Mouse (Mus musculus) retina, postnatal 7 days (tissue): ENCODE results near the gene Kat6b.

Source experiments
- DNase-seq: peaks from one replicate; pipeline ENCODE4 v3.0.0-alpha.2; 2012; ENCODE audit warnings: low read depth, low spot score

The Kat6b gene

GRCm38 (mm10) chr14:21592985-21593750, 111.9 kb downstream of the Kat6b start:
- no peak for DNase-seq

DNA sequence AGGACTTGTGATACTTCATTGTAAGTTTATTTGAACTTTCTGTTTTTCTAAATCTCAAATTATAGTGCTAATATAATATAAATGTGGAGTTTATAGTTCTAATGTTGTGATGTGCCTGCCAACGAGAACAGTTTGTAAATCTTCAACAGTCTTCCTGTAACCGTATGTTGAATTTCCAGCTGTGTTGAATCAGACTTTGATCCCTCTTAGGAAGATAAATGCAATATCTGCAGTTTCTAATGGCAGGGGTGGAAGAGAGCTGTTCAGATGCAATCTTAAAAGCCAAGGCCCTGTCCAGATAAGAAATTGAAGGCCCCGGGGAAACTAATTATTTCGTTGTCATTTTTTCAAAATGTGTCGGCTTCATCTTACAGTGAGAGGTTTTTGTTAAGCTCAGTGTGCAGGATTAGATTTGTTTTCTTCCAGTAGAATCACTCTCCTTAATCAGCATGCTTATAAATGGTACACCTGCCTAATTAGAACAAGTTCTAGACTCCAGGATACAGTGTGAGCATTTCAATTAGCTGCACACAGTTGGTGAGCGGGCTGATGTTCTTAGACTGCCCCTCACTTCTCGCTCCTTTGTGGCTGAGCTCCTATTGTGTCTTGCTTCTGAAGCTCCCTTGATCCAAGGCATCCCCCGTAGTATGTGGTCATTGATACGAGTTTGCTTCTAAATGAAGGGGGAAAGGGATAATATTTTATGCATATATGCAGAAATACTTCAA, 118.4 kb downstream of the Kat6b start:
- DNase-seq, result no peak

- no peak for DNase-seq
Measured at GRCm38 (mm10) chr14:21600174-21600566, 118.9 kb downstream of the Kat6b start.

DNA sequence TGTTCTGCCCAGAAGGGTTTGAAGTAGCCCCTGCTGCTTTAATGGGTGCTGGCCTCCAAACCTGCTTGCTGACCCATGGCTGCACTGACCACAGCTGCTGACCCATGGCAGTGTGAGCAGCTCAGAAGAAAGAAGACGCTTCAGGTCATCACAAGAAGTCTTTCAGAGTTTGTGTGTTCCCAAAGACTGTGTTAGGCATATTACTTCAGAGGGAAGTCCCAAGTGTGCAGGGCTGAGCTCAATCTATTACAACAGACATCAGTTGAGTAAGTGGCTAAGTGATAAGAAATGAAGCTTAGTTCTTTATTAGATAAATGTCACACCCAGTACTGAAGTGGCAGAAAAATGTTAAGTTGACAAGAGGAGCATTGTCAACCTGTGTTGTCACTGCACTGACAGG, 119.4 kb downstream of the Kat6b start:
- no peak for DNase-seq

DNA sequence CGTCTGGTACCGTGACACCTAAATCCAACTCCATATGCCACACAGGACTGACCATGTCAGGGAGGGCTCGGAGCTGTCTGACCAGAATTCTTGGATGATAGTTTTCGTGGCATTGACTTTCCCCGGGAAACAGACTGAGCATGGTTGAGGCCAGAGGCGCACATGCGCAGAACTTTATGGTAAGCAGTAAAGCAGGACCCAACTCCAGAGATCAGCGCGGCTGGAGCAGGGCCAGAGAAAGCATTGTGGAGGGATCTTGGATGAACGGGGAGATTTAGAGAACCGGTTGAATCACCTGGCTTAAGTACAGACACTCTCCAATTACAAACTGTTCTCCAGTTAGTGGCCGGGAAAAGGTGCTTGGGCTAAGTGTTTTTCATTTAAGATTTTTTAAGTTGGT, 120.9 kb downstream of the Kat6b start:
- no peak for DNase-seq

GRCm38 (mm10) chr14:21602937-21603336, 121.7 kb downstream of the Kat6b start:
- no peak for DNase-seq

- DNase-seq, result no peak
Measured at GRCm38 (mm10) chr14:21607686-21608085, 126.5 kb downstream of the Kat6b start.

DNA sequence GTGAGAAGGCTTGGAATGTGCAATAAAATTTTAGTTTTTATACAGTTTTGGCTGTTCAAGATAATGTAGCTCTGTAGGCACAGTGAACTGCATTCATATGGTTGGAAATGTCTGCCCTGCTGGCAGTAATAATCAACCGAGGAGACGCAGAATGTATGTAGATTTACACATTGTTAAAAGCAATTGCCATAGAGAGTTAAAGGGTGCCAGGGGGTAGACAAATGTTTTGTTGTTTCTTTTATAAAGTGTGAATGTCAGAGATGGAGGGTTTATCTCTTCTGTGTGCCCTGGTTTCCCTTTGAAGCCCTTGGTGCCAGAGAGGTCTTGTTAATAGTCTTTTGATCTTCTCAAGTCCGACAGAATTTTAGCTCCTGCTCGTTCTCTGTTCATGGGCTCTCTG, 127.7 kb downstream of the Kat6b start:
- DNase-seq, result no peak

DNA sequence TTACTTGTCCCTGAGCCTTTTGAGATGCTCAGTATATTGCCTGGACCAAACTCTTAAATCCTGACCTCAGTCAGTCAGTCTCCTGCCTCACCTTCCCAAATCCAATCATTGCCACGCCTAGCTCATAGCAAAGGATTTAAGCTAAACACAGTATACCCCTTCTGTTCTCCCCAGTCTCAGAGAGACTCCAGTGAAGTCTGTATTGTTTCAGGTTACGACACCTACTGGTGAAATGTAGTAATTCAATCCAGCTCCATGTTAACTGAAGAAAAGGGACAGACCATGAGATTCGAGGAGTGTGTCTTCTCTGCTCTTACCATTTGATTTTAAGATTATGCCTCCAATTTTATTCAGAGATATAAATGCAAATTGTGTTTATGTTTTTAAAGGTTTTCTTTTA, 129.0 kb downstream of the Kat6b start:
- DNase-seq, result peak; percentile 49

GRCm38 (mm10) chr14:21613031-21613430, 131.8 kb downstream of the Kat6b start:
- DNase-seq, result no peak

- DNase-seq, result no peak
Measured at GRCm38 (mm10) chr14:21614103-21614502, 132.9 kb downstream of the Kat6b start.

GRCm38 (mm10) chr14:21615853-21616252, 134.6 kb downstream of the Kat6b start:
- no peak for DNase-seq

DNA sequence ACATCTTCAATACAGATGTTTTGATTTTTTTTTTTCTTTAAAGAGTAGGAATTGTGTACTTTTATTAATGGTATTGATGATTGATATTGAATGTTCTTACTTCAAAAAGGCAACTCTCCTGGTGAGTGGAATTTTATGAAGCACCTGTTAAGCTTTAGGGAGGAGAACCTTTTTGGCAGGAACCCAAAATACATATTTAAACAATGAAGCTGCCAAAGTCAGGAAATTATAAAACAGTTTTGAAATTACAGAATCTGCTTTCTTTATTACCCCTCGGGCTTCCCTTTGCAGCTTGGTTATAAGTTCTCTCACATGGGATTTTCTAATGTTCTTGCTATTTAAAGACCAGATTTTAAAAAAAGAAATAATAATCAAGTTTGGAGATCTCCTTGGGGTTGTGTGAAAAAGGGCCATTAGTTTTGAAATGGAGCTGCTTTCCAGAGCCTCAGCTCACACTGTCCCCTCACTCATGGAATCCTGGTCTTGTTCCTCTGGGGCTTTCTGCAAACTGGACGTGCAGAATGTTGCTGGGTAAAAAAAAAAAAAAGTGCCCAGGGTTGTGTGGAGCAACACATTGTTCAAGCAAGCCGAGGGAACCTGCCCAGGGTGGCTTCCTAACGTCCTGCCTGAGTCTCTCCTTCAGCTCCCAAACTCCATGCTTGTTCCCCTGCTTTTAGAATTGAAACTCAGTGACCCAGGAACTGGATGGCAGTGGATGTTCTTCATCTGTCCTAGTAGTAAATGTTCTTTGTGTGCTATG, 136.2 kb downstream of the Kat6b start:
- no peak for DNase-seq

- no peak for DNase-seq
Measured at GRCm38 (mm10) chr14:21619951-21620350, 138.7 kb downstream of the Kat6b start.

- no peak for DNase-seq
Measured at GRCm38 (mm10) chr14:21625946-21626345, 144.7 kb downstream of the Kat6b start.

- no peak for DNase-seq
Measured at GRCm38 (mm10) chr14:21631665-21632200, 150.5 kb downstream of the Kat6b start.

DNA sequence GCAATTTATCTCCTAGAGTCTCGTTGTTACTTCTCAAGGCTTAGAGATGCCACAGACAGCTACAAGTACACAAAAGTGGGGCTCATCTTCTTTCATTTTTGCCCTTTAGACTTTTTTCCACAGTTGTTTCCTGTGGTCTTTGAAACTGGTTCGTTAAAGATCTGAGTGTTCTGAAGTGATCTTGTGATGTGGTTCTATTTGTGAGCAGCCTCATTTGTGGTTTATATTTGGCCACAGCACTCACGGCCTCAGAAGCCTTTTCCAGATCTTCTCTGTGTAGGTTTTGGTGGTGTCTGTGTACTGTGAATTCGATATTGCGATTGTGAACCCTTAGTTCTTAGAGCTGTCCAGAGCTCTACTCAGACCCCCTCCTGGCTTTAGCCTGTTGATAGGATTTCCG, 155.3 kb downstream of the Kat6b start:
- no peak for DNase-seq

DNA sequence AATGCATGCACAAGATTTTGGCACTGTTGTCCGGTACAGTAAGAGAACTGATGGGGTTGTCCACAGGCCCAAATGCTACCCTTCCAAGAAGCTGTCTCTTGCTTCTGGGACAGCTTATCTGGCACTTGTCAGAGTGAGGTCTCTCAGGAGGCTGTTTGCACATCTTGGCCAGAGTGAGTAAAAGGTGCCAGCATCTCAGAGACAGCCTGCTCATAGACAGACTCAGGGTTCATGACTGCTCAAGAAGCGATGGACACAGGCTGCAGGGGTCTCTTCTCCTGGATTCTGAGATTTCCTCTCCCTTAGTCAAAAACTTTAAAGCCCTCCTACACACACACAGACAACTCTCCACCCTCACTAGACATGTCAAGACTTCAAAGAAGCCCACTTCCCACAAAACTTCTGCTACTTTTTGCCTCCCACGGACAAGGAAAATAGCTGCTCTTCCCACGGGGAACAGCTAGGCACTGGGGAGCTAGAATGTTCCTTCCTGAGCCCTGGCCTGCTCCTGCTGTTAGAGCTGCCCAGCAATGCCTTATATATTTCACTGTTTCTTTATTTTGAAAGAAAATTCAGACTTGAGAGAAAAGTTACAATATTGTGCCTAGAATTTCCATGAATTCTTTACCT, 159.7 kb downstream of the Kat6b start:
- no peak for DNase-seq

GRCm38 (mm10) chr14:21653813-21654212, 172.6 kb downstream of the Kat6b start:
- DNase-seq, result no peak

- DNase-seq, result no peak
Measured at GRCm38 (mm10) chr14:21659155-21659554, 177.9 kb downstream of the Kat6b start.

- DNase-seq, result peak; percentile 46
Measured at GRCm38 (mm10) chr14:21659652-21660051, 178.4 kb downstream of the Kat6b start.
